Mouse (Mus musculus): ENCODE results near the gene Fcrlb. TPM values are rescaled to one million over a fixed set of nuclear protein-coding genes. Genes with fewer than 3 reads are reported as not detected.

Fcrlb gene
- polyA plus RNA-seq, 2 experiments = 0.08 TPM; not detected in 1

GRCm38 (mm10) chr1:170884390-170884789 lies 28.4 kb downstream of the Fcrlb start:
- no peak for TF ChIP-seq POLR2A (IDR thresholded peaks at IDR 0.05; ENCODE audit: borderline replicate concordance, extremely low read depth, insufficient read depth, insufficient read length)
- DNase-seq (ENCODE audit: low spot score) = no peak
- Histone ChIP-seq H3K9me3 (ENCODE audit: control insufficient read depth, low read length) (no peaks in the 10 kb centered on the region), H3K27ac (replicated peaks; ENCODE audit: low read depth, low read length) (no peak overlapping the region), H3K4me2 (replicated peaks; ENCODE audit: low read depth, low read length, severe bottlenecking) (peak overlapping the region; percentile 78), H3K4me3 (replicated peaks; ENCODE audit: low read length) (peak overlapping the region; percentile 97), H3K27me3 (ENCODE audit: control insufficient read depth, insufficient read depth, low read length) (no peaks in the 10 kb centered on the region), H3K9ac (ENCODE audit: low read depth, low read length, severe bottlenecking) (peak overlapping the region; percentile 90), H3K4me1 (ENCODE audit: control insufficient read depth, insufficient read depth, low read length) (peaks cover 9% of the 10 kb centered on the region), H3K36me3 (ENCODE audit: control insufficient read depth, insufficient read depth, low read length) (peaks cover 8% of the 10 kb centered on the region)
- no peak for ATAC-seq (ENCODE audit: low FRiP score, low read depth)
- WGBS = 21% methylated on average over 8 of the region's 8 CpGs

- TF ChIP-seq POLR2A (IDR thresholded peaks at IDR 0.05; ENCODE audit: borderline replicate concordance, extremely low read depth, insufficient read depth, insufficient read length) = no peak
- Histone ChIP-seq H3K4me1 (ENCODE audit: control insufficient read depth, insufficient read depth, low read length) (peaks cover 9% of the 10 kb centered on the region), H3K4me2 (replicated peaks; ENCODE audit: low read depth, low read length, severe bottlenecking) (no peak overlapping the region), H3K27me3 (ENCODE audit: control insufficient read depth, insufficient read depth, low read length) (no peaks in the 10 kb centered on the region), H3K9me3 (ENCODE audit: control insufficient read depth, low read length) (no peaks in the 10 kb centered on the region), H3K36me3 (ENCODE audit: control insufficient read depth, insufficient read depth, low read length) (peaks cover 14% of the 10 kb centered on the region), H3K9ac (ENCODE audit: low read depth, low read length, severe bottlenecking) (0 out of 2 replicates have a peak overlapping the region, but pooled peaks have one; percentile 12), H3K4me3 (replicated peaks; ENCODE audit: low read length) (no peak overlapping the region), H3K27ac (replicated peaks; ENCODE audit: low read depth, low read length) (no peak overlapping the region)
- no peak for ATAC-seq (ENCODE audit: low FRiP score, low read depth)
- 84% methylated on average over 5 of the region's 5 CpGs for whole genome bisulfite sequencing
- no peak for DNase-seq (ENCODE audit: low spot score)
Observed at GRCm38 (mm10) chr1:170882915-170883485, 29.7 kb downstream of the Fcrlb start.

- no peak overlapping the region for H3K4me3 ChIP-seq (replicated peaks; ENCODE audit: low read length)
- no peaks in the 10 kb centered on the region for H3K4me1 ChIP-seq (ENCODE audit: control insufficient read depth, insufficient read depth, low read length)
- no peaks in the 10 kb centered on the region for H3K27me3 ChIP-seq (ENCODE audit: control insufficient read depth, insufficient read depth, low read length)
- H3K9me3 ChIP-seq (ENCODE audit: control insufficient read depth, low read length) = no peaks in the 10 kb centered on the region
- ATAC-seq (ENCODE audit: low FRiP score, low read depth) (no peak), DNase-seq (ENCODE audit: low spot score) (no peak)
- WGBS = 90% methylated on average over 5 of the region's 5 CpGs
- H3K36me3 ChIP-seq (ENCODE audit: control insufficient read depth, insufficient read depth, low read length) = peaks cover 50% of the 10 kb centered on the region
- H3K9ac ChIP-seq (ENCODE audit: low read depth, low read length, severe bottlenecking) = no peak overlapping the region
- H3K27ac ChIP-seq (replicated peaks; ENCODE audit: low read depth, low read length) = no peak overlapping the region
- TF ChIP-seq POLR2A (IDR thresholded peaks at IDR 0.05; ENCODE audit: borderline replicate concordance, extremely low read depth, insufficient read depth, insufficient read length) = no peak
- no peak overlapping the region for H3K4me2 ChIP-seq (replicated peaks; ENCODE audit: low read depth, low read length, severe bottlenecking)
Observed at GRCm38 (mm10) chr1:170876906-170877305, 35.8 kb downstream of the Fcrlb start.

- Histone ChIP-seq H3K4me3 (replicated peaks; ENCODE audit: low read length) (no peak overlapping the region), H3K9me3 (ENCODE audit: control insufficient read depth, low read length) (no peaks in the 10 kb centered on the region), H3K36me3 (ENCODE audit: control insufficient read depth, insufficient read depth, low read length) (peaks cover 55% of the 10 kb centered on the region), H3K27ac (replicated peaks; ENCODE audit: low read depth, low read length) (no peak overlapping the region), H3K9ac (ENCODE audit: low read depth, low read length, severe bottlenecking) (no peak overlapping the region), H3K4me2 (replicated peaks; ENCODE audit: low read depth, low read length, severe bottlenecking) (no peak overlapping the region), H3K4me1 (ENCODE audit: control insufficient read depth, insufficient read depth, low read length) (no peaks in the 10 kb centered on the region), H3K27me3 (ENCODE audit: control insufficient read depth, insufficient read depth, low read length) (no peaks in the 10 kb centered on the region)
- no peak for DNase-seq (ENCODE audit: low spot score)
- no peak for TF ChIP-seq POLR2A (IDR thresholded peaks at IDR 0.05; ENCODE audit: borderline replicate concordance, extremely low read depth, insufficient read depth, insufficient read length)
- 71% methylated on average over 3 of the region's 3 CpGs for WGBS
- ATAC-seq (ENCODE audit: low FRiP score, low read depth) = no peak
Observed at GRCm38 (mm10) chr1:170875676-170876075, 37.1 kb downstream of the Fcrlb start.

- Histone ChIP-seq H3K4me3 (replicated peaks; ENCODE audit: low read length) (no peak overlapping the region), H3K4me1 (ENCODE audit: control insufficient read depth, insufficient read depth, low read length) (peaks cover 2% of the 10 kb centered on the region), H3K9ac (ENCODE audit: low read depth, low read length, severe bottlenecking) (no peak overlapping the region), H3K27ac (replicated peaks; ENCODE audit: low read depth, low read length) (no peak overlapping the region), H3K27me3 (ENCODE audit: control insufficient read depth, insufficient read depth, low read length) (no peaks in the 10 kb centered on the region), H3K36me3 (ENCODE audit: control insufficient read depth, insufficient read depth, low read length) (peaks cover 39% of the 10 kb centered on the region), H3K9me3 (ENCODE audit: control insufficient read depth, low read length) (no peaks in the 10 kb centered on the region), H3K4me2 (replicated peaks; ENCODE audit: low read depth, low read length, severe bottlenecking) (no peak overlapping the region)
- ATAC-seq (ENCODE audit: low FRiP score, low read depth) = no peak
- no peak for TF ChIP-seq POLR2A (IDR thresholded peaks at IDR 0.05; ENCODE audit: borderline replicate concordance, extremely low read depth, insufficient read depth, insufficient read length)
- no peak for DNase-seq (ENCODE audit: low spot score)
- 95% methylated on average over 2 of the region's 2 CpGs for WGBS
Observed at GRCm38 (mm10) chr1:170871961-170872360, 40.8 kb downstream of the Fcrlb start.

Measured in limb, embryonic 14.5 days (tissue).